Mouse (Mus musculus): ENCODE results near the gene BC003965. TPM values are rescaled to one million over a fixed set of nuclear protein-coding genes. Genes with fewer than 3 reads are reported as not detected.

The BC003965 gene
- 10.1 TPM for polyA plus RNA-seq (2014; fragmentation: Illumina TruSeq; extraction: RNeasy Lipid Tissue Mini Kit (QIAGEN cat#74804); ENCODE audit: low read depth, low replicate concordance)

GRCm38 (mm10) chr17:25184129-25184691, at the start of gene BC003965:
TSS of gene BC003965 (plus strand) at chr17:25184554.

GRCm38 (mm10) chr17:25162161-25162560, 22.2 kb upstream of the BC003965 start, which contains the start of gene Ccdc154:
TSS of gene Ccdc154 (plus strand) at chr17:25162461.

GRCm38 (mm10) chr17:25175411-25175810, 8.9 kb upstream of the BC003965 start, which contains the start of gene Gm38655:
TSS of gene Gm38655 (minus strand) at chr17:25175471.

GRCm38 (mm10) chr17:25188150-25189031, 4.0 kb downstream of the BC003965 start, which contains the start of gene Unkl:
TSS of gene Unkl (plus strand) at chr17:25188397.

Other genes with a start within 250 kb of the BC003965 start
- 2.4 TPM for gene Mapk8ip3, start 247.6 kb upstream of the BC003965 start, polyA plus RNA-seq (2014; fragmentation: Illumina TruSeq; extraction: RNeasy Lipid Tissue Mini Kit (QIAGEN cat#74804); ENCODE audit: low read depth, low replicate concordance)
- 34.7 TPM for gene Jpt2, start 223.9 kb upstream of the BC003965 start, polyA plus RNA-seq (2014; fragmentation: Illumina TruSeq; extraction: RNeasy Lipid Tissue Mini Kit (QIAGEN cat#74804); ENCODE audit: low read depth, low replicate concordance)
- gene Cramp1l, start 168.8 kb upstream of the BC003965 start, polyA plus RNA-seq (2014; fragmentation: Illumina TruSeq; extraction: RNeasy Lipid Tissue Mini Kit (QIAGEN cat#74804); ENCODE audit: low read depth, low replicate concordance) = 3.8 TPM
- 1.5 TPM for gene Ift140, start 168.5 kb upstream of the BC003965 start, polyA plus RNA-seq (2014; fragmentation: Illumina TruSeq; extraction: RNeasy Lipid Tissue Mini Kit (QIAGEN cat#74804); ENCODE audit: low read depth, low replicate concordance)
- gene Tmem204, start 101.0 kb upstream of the BC003965 start, polyA plus RNA-seq (2014; fragmentation: Illumina TruSeq; extraction: RNeasy Lipid Tissue Mini Kit (QIAGEN cat#74804); ENCODE audit: low read depth, low replicate concordance) = 4.9 TPM
- 0.85 TPM for gene Telo2, start 68.6 kb upstream of the BC003965 start, polyA plus RNA-seq (2014; fragmentation: Illumina TruSeq; extraction: RNeasy Lipid Tissue Mini Kit (QIAGEN cat#74804); ENCODE audit: low read depth, low replicate concordance)
- gene Ptx4, start 63.8 kb upstream of the BC003965 start, polyA plus RNA-seq (2014; fragmentation: Illumina TruSeq; extraction: RNeasy Lipid Tissue Mini Kit (QIAGEN cat#74804); ENCODE audit: low read depth, low replicate concordance) = not detected
- 4.5 TPM for gene Clcn7, start 51.2 kb upstream of the BC003965 start, polyA plus RNA-seq (2014; fragmentation: Illumina TruSeq; extraction: RNeasy Lipid Tissue Mini Kit (QIAGEN cat#74804); ENCODE audit: low read depth, low replicate concordance)
- not detected for gene Ccdc154, start 22.1 kb upstream of the BC003965 start, polyA plus RNA-seq (2014; fragmentation: Illumina TruSeq; extraction: RNeasy Lipid Tissue Mini Kit (QIAGEN cat#74804); ENCODE audit: low read depth, low replicate concordance)
- gene Gm38655, start 9.1 kb upstream of the BC003965 start, polyA plus RNA-seq (2014; fragmentation: Illumina TruSeq; extraction: RNeasy Lipid Tissue Mini Kit (QIAGEN cat#74804); ENCODE audit: low read depth, low replicate concordance) = not detected
- gene Unkl, start 3.8 kb downstream of the BC003965 start, polyA plus RNA-seq (2014; fragmentation: Illumina TruSeq; extraction: RNeasy Lipid Tissue Mini Kit (QIAGEN cat#74804); ENCODE audit: low read depth, low replicate concordance) = 14.5 TPM
- gene Gnptg, start 55.6 kb downstream of the BC003965 start, polyA plus RNA-seq (2014; fragmentation: Illumina TruSeq; extraction: RNeasy Lipid Tissue Mini Kit (QIAGEN cat#74804); ENCODE audit: low read depth, low replicate concordance) = 11.4 TPM
- gene Tsr3, start 55.6 kb downstream of the BC003965 start, polyA plus RNA-seq (2014; fragmentation: Illumina TruSeq; extraction: RNeasy Lipid Tissue Mini Kit (QIAGEN cat#74804); ENCODE audit: low read depth, low replicate concordance) = 5.3 TPM
- not detected for gene Baiap3, start 71.8 kb downstream of the BC003965 start, polyA plus RNA-seq (2014; fragmentation: Illumina TruSeq; extraction: RNeasy Lipid Tissue Mini Kit (QIAGEN cat#74804); ENCODE audit: low read depth, low replicate concordance)
- 89.5 TPM for gene Ube2i, start 90.1 kb downstream of the BC003965 start, polyA plus RNA-seq (2014; fragmentation: Illumina TruSeq; extraction: RNeasy Lipid Tissue Mini Kit (QIAGEN cat#74804); ENCODE audit: low read depth, low replicate concordance)
- not detected for gene Prss34, start 113.8 kb downstream of the BC003965 start, polyA plus RNA-seq (2014; fragmentation: Illumina TruSeq; extraction: RNeasy Lipid Tissue Mini Kit (QIAGEN cat#74804); ENCODE audit: low read depth, low replicate concordance)
- not detected for gene Prss28, start 124.1 kb downstream of the BC003965 start, polyA plus RNA-seq (2014; fragmentation: Illumina TruSeq; extraction: RNeasy Lipid Tissue Mini Kit (QIAGEN cat#74804); ENCODE audit: low read depth, low replicate concordance)
- not detected for gene Prss29, start 134.1 kb downstream of the BC003965 start, polyA plus RNA-seq (2014; fragmentation: Illumina TruSeq; extraction: RNeasy Lipid Tissue Mini Kit (QIAGEN cat#74804); ENCODE audit: low read depth, low replicate concordance)
- gene Tpsab1, start 161.0 kb downstream of the BC003965 start, polyA plus RNA-seq (2014; fragmentation: Illumina TruSeq; extraction: RNeasy Lipid Tissue Mini Kit (QIAGEN cat#74804); ENCODE audit: low read depth, low replicate concordance) = not detected
- gene Tpsb2, start 181.8 kb downstream of the BC003965 start, polyA plus RNA-seq (2014; fragmentation: Illumina TruSeq; extraction: RNeasy Lipid Tissue Mini Kit (QIAGEN cat#74804); ENCODE audit: low read depth, low replicate concordance) = not detected
- not detected for gene Tpsg1, start 184.7 kb downstream of the BC003965 start, polyA plus RNA-seq (2014; fragmentation: Illumina TruSeq; extraction: RNeasy Lipid Tissue Mini Kit (QIAGEN cat#74804); ENCODE audit: low read depth, low replicate concordance)
- gene Cacna1h, start 249.2 kb downstream of the BC003965 start, polyA plus RNA-seq (2014; fragmentation: Illumina TruSeq; extraction: RNeasy Lipid Tissue Mini Kit (QIAGEN cat#74804); ENCODE audit: low read depth, low replicate concordance) = not detected